Mouse (Mus musculus): ENCODE results near the gene Olfr419.

The Olfr419 gene

DNA sequence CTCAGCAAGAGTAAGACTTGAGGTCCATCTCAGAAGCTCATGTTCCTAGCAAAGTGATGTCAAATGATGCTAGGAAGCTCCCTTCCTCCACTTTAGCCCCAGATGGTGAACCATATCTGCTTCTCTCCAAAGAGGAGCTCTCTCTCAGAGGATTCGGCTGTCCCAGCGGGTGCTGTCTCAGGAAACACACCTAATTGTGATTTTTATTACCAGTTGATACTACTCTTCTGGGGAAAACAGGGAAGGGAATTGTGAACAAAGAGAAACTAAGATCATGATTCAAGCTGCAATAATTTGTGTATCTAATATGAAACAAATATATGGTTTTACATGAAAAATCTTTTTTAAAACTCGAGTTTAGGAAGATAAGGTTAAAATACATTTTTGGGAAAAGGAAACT lies at the start of gene Olfr419:
TSS of gene Olfr419 (minus strand) at position 101 of the 400 bp plus-strand sequence.
- DNase-seq (ENCODE audit: low read depth) = no peak

- no peak for DNase-seq (ENCODE audit: low read depth)
Observed at GRCm38 (mm10) chr1:174270643-174271042, 18.8 kb upstream of the Olfr419 start.

GRCm38 (mm10) chr1:174269162-174269561 lies 17.3 kb upstream of the Olfr419 start:
- DNase-seq (ENCODE audit: low read depth) = no peak

DNA sequence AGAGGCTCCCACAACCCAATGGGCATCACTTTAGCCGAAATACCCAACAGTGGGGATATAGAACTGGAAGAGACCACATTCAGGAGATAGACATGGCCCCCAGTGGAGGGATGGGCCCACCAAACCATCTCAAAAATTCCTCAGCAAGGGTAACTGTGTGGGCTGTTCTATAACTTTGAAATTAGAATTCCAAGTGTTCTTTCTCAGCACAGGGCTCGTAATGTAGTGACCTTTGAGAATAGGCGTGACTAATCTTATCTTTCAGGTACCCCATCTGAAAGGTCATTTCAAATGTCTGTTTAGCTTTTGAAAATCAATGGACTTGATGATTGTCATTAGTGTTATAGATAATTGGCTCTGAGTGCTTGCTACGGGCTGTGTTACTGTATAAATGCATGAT lies 16.0 kb upstream of the Olfr419 start:
- DNase-seq (ENCODE audit: low read depth) = no peak

DNA sequence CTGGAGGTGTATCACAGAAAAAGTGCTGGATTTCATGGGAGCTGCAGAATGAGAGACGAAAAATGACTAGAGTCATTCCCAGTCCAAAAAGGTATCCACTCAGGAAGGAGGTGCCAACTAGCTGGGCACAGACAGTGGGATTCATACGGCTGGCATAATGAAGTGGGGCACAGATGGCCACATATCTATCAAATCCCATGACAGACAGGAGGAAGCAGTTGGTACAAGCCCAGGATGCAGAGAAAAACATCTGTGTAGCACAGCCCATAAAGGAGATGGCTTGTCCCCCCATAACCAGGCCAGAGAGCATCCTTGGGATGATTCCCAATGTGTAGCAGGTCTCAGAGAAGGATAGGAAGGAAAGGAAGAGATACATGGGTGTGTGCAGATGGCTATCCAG lies 1.5 kb downstream of the Olfr419 start:
- DNase-seq (ENCODE audit: low read depth) = no peak

- no peak for DNase-seq (ENCODE audit: low read depth)
Observed at GRCm38 (mm10) chr1:174247170-174247569, 4.7 kb downstream of the Olfr419 start.

DNA sequence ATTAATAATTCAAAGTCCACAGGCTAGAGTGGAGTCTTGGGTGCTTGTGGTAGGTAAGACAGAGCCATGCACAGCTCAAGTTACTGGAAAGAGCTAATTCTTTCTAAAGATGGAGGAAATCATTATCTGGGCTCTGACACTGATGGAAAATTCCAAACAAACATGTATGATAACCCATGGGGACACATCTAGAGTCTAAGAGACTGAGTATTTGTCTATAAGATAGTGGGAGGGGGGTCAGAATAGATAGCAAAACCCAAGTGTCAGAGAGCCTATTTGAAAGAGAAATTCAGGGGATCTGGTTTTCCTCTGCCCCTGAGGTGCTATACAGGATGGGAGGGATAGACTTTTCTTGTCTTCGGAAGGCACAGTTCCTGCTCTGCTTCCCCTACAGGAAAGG lies 5.8 kb downstream of the Olfr419 start:
- DNase-seq (ENCODE audit: low read depth) = no peak

DNA sequence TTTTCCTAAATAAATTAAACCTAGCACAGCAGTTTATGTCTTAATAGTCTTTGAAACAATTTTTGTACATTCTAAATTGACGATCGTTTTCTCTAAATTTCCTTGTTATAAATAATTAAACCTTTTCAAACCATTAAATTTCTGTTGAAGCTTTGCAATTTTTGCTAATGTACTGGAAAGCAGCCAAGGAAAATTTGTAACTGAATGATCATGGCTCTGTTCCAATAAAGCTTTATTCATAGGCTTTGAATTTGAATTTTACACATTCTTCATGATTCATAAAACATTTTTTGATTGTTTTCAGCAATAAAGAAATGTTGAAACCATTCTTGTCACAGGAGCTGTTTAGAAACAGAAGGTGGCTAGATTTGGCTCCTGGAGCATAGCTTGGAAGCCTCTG lies 7.2 kb downstream of the Olfr419 start:
- no peak for DNase-seq (ENCODE audit: low read depth)

DNA sequence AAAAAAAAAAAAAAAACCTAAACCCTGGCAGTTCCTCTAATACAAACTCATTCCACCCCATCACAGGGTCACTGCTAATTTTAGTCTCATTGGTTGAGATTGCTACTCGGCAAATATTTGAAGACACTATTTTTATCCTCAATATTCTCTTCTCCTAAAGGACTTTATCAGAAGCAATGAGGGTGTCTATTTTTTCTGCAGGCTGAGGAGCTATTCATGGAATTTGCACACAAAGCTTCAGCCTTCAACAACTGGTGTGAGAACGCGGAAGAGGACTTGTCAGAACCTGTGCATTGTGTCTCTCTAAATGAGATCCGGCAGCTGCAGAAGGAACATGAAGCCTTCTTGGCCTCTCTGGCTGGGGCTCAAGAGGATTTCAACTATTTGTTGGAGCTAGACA lies 11.9 kb downstream of the Olfr419 start:
- no peak for DNase-seq (ENCODE audit: low read depth)

DNA sequence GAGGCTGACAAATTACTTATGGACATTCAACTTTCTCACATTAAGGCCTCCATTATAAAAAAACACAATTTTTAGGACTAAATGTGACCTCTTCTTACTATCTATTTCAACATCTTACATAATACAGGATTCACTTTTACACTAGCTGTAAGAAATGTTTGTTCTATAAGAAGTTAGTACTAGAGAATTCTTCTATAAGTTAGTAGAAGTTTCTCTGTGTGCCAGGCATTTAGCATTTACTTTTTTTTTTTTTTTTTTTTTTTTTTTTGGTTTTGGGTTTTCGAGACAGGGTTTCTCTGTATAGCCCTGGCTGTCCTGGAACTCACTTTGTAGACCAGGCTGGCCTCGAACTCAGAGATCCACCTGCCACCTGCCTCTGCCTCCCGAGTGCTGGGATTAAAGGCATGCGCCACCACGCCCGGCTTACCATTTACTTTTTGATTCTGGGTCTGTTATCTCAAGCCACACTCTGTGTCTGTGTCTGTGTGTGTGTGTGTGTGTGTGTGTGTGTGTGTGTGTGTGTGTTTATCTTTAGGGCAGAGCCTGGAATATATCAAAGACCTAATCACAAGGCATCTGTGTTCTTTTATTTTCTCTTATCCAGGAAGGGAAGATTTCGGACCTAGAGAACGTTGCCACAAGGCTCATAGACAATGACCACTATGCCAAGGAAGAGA lies 35.2 kb downstream of the Olfr419 start:
- DNase-seq (ENCODE audit: low read depth) = no peak

DNA sequence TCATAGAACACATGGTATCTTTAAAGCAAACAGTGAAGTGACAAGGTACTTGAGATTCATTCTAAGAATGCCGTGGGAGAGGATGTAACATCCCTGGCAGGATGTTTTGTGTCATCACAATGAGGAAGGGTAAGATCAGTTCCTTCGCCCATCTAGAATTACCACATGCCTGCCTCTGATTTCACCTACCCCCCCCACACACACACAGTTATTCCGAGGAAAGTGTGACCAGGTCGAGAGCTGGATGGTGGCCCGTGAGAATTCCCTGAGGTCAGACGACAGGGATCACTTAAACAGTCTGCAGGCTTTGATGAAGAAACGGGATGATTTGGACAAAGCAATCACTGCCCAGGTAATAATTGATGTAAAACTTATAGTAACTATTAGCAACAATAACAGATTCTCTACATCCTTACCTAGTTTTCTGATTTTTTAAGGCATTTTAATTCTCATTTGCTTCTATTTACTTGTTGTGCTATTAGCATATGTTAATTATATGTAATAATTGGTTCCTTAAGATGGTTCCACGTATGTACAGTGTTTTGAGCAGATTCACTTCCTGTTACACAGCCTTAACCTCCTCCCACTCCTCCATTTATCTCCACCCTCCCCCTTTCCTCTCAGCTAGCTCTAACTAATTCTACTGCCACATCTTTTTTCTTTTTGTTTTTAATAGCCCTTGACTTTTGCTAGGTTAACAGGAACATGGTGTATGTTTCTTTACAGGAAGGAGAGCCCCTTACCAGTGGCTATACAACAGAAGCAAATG lies 36.4 kb downstream of the Olfr419 start:
- DNase-seq (ENCODE audit: low read depth) = no peak

DNA sequence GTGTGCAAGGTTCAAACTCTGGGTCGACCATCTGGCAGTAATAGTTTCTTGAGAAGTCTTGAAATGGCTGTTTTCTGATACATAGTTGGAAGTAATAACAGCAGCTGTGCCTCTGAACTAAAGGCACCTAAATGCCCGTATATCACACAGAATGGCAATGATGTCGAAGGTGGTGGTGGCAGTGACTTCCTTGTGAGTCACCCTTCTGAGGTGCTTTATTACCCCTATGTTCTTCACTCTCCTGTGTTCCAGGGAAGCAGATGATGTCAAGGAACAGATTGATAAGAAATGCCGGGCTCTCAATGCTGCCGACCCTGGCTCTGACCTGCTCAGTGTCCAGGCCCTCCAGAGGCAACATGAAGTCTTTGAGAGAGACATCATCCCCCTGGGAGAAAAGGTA lies 39.6 kb downstream of the Olfr419 start:
- no peak for DNase-seq (ENCODE audit: low read depth)

DNA sequence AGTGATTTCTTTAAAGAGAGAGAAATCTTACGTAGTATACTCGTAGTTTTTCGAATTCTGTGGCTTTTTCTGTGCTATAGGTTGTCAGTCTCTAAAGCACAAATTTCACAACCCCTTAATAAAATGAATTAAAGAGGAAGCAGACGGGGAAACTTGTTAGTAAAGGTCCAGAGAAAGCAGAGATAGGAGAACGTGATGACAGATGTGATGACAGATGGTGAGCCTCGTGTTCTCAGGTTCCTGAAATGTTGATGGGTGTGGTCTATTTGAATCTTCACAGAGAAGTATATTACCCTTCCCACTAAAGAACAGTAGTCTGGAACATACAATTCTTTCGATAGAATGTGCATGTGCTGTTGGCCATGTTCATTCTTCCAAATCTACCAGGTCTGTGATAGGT lies 47.2 kb downstream of the Olfr419 start:
- DNase-seq (ENCODE audit: low read depth) = no peak
